Mouse (Mus musculus): ENCODE measurements around the gene Vdac1. TPM values are rescaled to one million over a fixed set of nuclear protein-coding genes. Genes with fewer than 3 reads are reported as not detected.

Vdac1 gene
- 100 to 1,000 TPM in 1 of 3 experiments, 10 to 100 TPM in 2; 67.6 to 143 (median 84.9) TPM for polyA plus RNA-seq (2017; shearing (Covaris generic))

DNA sequence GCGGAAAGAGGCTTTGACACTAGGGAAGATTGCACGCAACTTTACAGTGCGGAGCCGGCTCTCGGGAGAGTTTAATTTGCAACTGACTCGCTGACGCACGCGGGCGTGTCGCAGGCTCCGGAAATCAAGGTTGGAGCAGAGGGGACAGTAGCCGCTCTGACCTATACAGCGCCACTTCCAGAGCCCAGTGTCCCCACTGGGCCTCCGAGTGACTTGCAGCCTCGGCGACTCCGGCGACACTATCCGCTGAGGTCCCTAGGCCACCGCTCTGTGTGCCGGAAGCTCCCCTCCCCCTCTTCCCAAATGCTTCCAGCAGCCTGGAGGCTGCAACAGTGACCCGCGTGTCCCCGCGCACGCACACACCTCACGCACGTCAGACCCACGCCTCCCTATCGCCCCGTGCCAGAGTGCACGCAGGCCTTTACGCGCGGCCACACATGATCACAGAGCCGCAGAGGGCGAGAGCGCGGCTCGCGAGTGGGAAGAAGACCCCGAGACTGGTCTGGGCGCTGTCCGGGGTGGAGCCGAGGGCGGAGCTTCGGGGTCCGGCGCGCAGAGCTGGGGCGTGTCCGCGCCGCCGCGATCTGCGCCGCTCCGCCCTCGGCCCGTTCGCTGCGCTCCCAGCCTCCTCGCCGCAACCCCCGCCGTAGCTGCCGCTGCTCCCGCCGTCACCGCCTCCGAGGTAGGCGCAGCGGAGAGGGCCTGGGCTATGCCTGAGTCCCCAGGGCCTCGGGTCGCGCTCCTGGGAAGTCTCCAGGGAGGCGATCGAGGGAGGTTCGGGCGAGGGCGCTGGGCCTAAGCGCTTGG, at the start of gene Vdac1:
TSS of gene Vdac1 (plus strand) at position 390 of the 807 bp plus-strand sequence.
- ATAC-seq, result peak; percentile 82

DNA sequence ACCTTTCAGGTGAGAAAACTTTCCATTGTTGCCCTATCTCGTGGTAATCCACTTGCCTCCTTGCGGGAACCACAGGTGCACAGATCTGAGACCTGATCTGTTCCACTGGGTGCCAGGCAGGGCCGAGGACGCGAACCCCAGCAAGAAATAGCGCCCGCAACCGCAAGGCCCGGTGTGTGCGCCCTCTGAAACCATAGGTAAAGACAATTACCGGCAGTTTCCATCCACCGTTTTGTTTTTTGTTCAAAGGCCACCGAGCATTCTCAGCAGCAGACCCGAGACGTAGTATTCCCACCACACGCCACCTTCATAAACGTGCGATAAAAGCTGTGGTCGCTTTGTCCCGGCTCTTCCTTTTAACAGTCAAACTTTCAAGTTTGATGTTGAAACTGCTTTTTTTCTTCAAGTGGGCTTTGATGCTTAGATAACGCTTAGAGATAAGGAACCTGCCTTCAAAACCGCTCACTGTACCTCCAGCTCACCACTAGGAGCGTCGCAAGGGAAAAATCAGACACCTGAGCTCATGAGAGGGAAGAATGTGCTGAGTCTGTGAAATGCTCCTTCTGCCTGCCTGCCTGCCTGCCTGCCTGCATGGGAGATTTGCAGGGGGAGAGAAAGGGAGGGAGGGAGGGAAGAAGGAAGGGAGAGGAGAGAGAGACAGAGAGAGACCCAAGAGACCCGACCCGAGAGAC, 46.4 kb upstream of the Vdac1 start:
- ATAC-seq, result peak; percentile 65

DNA sequence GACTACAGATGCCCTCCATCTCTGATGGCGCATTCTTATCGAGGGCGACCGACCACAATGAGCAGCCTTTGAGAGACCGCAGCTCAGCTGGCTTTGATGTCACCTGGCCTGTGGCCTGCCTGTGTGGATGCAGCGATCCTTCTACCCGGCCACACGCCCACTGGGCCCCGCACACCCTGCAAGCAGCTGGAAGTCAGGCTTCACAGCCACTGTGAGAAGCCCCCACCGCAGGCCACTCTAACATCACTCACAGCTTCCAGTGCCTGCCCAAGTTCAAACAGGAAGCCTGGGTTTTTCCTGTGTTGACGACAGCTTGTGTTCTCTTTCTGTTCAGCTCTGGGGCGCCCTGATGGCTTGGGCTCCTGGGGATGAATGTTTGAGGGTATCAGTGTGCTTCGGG, 42.2 kb upstream of the Vdac1 start:
- ATAC-seq, result peak; percentile 66

DNA sequence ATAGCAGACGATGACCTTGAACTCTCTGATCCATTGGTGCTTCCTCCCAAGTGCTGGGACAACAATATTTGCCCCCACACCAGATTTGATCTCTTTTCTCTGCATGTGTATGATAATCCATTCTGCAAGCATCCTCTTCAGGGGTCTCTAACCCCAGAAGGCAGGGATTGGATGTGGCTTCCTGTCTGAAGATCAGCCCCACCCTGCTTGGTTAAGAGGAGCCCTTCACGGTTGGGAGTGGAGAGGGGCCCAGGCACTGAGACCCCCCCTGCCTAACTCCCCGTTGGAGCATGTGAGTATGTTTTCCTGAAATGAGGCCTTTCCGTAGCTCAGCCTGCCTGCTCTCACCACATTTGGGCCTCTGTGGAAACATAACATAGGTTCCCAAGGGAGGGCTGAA, 41.0 kb upstream of the Vdac1 start:
- ATAC-seq, result no peak

DNA sequence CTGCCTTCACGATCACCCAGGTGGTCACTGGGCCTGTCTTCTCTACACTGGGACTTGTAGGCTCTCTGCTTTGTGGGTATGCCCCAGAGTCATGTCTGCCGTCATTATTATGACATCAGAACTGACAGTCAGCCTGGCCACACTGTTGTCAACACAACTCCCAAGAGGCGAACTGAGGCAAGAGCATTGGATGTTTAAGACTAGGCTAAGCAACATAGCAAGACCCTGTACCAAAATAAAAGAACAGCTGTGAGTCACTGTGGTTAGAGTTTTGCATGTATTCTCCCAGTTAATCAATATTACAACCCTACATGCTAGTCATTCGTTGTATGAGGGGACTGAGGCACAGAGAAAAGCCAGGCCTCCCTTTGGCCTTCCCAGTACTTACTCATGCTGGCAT, 40.1 kb upstream of the Vdac1 start:
- ATAC-seq, result no peak

DNA sequence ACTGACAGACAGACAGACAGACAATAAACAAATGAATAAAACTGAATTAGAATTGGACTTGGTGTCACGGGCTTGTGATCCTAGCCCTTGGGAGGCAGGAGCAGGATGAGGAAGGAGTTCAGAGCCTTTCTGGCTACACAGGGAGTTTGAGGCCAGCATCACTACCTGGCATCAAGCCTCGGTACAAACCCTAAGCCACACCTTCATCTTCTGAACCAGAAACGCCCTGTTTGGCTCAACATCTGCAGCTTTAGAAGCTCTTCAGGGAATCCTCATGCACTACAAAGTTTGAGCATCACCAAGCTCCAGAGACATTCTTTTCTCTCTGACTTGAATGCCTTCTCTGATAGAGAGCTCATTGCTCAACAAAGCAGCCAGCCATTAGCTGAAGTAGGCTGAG, 39.1 kb upstream of the Vdac1 start:
- ATAC-seq, result no peak

DNA sequence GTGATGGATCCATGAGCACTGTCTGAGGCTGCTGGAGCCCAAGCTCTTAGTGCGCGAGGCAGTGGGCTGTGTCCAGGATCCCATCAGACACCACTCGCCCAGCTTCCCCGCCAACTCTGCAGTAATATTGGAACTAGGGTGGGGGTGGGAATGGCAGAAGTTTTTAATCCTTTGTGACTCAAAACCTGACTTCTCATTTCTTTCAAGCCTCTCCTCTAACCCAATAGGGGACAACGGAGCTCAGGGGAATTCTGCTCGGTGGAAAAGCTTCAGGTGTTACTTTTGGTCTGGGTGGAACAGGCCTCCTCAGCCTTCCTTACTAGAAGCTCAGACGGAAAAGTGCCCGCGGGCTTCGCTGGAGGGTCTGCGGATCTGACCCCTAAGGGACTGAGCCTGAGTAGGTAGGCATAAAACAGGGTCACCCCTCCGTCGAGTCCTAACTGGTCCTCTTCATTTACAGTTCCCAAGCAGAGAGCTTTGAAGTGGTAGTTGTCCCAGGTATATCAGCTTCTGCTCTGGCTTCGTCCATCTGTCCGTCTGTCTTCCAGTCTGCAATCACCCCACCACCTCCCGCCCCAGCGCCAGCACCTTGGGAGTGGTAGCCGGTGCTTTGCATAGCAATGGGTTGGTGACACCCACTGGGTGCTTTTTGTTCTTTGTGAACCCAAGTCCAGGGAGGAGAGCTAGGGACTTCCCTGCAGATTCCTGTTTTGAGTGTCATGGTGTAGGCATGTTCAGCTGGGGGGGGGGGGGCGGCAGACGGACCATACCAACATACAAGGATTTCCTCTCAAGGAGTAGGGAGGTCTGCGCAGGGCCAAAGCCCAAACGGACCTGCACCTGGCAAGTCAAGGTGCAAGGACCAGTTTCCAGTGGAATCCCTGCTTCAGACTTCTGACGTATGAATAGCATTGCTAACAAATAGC, 36.0 kb upstream of the Vdac1 start:
- peak; percentile 39 for ATAC-seq

DNA sequence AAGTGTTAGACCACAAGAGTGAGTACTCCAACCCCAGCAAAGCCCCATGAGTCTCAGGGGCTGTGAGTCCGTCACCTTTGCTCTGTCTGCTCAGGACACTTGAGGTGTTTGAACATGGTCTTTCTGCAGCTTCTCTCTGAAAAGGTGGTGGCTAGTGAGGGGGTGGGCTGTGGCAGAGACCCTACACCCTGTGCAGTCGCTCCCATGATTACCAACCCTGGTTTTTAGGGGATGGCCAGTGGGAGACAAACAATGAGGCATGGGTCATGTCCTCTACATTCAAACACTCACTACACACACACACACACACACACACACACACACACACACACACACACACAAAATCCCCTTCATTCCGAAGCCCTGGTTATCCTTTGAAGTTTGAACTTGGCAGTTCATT, 33.3 kb upstream of the Vdac1 start:
- no peak for ATAC-seq

DNA sequence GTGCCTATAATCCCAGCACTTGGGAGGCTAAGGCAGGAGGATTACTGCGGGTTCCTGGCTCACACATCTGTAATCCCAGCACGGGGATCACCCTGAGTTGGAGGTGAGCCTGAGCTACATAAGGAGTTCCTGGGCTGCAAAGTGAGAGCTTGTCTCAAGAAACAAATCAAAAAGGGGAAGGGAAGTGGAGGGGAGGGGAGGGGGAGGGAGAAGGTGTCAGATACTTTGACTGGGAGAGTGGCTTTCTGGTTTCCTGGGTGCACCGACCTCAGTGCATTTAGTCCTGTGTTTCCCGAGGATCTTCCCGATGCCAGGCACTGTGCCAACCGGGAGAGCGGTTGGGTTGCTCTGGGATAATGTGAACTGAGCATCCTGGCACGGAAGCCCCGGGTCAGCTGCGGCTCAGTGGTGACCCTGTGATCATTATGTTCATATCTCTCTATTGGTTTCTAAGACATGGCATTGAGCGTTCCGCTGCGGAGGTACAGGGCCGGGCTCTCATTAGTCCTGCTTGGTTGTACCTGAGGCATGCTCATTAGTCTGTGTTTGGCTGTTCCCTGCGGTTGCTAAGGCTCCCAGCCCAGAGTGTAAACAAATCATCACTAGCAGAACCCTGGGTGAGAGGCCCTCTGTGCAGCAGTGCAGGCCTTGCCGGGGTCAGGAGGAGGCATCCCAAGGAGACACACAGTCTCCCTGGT, 28.1 kb upstream of the Vdac1 start:
- ATAC-seq, result no peak

DNA sequence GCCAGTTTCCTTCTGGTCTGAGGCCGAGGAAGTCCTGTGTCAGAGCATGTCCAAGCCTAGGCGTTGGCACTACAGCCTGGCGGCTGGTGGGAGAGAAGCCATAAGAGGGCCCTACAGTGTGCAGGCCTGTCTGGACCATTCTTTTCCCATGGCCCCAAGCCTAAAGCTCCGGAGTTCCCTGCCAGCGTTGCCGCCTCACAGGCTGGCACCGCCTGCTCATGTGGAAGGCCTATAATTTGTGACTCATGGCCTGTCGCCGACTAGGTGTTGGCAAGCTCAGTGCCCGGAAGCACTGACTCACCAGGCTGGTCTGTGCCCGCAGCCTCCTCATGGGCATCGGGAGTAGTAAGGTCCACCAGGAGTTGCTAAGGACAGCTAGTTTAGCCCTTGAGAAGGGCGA, 27.0 kb upstream of the Vdac1 start:
- ATAC-seq, result no peak

DNA sequence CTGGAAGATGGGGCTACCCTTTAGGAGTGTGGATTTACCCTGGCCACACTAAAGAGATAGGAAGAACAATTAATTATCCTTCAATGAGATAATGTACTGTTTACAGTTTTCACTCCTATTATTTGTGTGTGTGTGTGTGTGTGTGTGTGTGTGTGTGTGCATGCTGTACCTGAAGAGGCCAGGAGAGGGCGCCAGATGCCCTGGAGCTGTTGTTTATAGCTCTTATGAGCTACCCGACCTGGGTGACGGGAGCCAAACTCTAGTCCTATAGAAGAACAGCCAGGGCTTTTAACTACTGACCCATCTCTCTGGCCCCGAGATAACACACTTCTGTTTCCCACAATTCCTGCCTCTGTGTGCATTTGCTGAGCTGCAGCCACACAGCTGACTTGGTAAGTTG, 25.4 kb upstream of the Vdac1 start:
- ATAC-seq, result no peak

DNA sequence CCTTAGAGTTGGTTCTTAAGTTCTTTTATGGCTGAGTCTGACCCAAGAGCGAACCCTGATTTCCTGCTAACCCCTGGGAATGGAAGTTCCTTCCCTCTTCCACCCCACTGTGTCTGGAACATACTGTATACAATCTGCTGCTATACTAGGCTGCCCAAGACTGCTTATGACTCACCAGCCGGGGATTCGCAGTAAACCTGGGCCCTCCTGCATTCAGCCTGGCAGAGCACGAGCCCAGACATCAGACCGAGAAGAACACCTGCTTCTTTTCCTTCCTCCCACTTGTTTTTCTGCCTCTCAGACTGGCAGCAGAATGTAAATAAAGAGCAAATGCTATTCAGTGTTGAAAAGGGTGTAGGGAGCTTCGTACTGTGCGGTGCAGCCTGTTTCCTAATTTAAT, 24.7 kb upstream of the Vdac1 start:
- no peak for ATAC-seq

DNA sequence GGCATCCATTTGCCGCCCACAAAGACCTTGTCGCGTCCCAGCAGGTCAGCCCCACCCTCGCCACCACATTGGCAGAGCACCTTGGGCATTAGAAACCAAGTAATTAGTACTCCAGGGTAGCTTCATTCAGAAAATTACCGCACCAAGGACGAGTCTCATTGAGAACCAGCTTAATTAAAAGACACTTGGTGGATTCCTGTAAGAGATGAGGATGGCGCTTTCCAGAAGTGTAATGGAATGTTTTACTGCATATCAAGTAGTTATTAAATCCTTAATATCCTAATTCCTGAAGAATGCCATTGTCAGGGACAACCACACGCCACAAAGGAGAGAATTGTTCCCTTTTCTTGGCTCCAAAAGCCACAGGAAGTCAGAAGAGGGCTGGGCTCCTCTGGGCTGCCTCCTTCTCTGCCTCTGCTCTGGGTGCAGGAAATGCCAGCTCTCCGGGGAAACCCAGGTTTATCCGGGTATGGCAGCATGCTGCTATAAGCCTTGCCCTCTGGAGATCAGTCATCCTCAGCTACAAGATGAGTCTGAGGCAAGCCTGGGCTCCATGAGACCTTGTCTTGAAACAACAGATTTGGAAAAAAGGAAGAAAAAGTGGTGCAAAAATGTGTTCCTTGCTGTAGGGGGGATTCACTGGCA, 22.9 kb upstream of the Vdac1 start:
- peak; percentile 61 for ATAC-seq

DNA sequence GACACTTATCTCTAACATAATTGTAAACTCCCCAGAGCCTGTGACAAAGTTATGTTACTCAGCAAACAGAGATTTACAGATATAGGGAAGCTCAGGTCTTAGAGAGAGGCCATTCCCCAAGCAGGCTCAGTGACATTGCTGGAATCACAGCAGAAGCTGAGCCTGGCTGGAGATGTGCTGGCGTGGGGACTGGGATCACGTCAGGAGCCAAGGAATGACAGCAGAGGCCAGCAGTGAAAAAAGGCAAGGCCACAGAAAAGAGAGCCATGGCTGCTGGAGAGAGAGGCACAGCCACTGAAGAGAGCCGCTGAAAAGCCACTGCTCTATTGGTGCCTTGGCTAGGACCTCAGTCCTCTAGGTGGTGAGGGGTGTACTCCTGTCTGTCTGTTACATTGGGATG, 22.3 kb upstream of the Vdac1 start:
- no peak for ATAC-seq

DNA sequence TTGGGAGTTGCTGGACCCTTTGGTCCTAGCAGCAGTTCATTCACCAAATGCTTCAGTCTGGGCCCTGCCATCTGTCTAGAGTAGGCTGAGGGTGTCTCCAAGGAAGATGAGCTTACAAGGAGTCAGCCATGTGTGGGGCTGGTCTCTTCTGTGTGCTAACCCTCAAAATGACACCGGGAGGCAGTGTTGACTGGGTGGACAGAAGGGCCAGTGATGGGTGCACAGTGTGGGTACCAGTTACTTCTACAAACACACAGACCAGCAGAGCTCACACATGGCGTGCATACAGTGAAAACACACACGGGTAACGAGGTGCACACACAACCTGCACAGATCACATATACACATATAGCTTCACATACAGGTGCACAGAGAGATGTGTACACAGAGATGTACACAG, 21.6 kb upstream of the Vdac1 start:
- ATAC-seq, result no peak

DNA sequence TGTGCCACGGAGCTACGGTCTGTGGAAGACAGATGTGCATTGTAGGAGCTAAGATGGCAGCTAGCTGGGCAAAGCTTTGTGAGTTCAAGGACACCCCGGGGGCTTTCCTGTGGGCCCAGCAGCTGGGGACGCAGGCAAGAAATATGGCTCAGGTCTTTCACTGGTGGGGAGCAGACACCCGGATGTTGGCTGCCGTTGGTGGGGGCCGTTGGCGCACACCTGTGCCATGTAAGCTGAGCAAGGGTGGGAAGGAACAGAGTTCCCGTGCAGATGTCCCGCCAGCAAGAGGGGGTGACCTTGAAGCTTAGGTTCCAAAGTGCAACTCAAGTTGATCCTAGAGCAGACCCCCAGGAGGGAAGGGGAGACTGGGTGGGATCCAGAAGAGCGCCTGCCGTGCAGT, 21.1 kb upstream of the Vdac1 start:
- no peak for ATAC-seq

DNA sequence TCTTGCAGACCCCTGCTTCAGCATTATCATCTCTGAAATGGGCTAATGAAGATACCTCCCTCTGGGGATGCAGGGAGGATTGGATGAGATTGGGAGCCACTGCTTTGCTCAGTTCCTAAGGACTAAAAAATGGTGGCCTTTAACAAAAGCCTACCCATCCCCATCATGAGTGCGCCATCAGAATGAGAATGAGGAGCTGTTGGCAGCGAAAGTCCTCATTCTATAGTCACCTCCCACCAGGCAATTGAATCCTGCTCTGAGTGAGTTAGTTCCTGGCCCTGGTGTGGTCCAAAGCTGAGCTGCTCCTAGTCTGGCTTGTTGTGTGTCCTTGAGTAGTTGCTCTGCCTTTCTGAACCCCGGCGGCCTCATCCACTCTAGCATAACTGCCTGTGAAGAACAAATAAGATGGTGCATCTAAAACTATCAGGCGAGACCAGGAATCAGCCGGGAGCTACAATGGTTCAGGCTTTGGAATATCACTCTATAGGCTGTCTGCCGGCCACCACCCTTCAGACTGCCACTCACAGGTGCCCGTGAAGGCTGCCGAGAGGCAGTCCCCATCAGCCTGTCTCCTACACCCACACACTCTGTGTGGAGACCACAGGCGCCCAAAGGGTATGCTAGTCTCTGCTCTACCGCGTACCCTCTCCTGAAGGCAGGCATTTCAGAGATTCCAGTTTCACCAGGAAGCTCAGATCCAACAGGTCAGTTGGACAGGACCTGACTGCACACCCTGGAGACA, 20.4 kb upstream of the Vdac1 start:
- ATAC-seq, result no peak

DNA sequence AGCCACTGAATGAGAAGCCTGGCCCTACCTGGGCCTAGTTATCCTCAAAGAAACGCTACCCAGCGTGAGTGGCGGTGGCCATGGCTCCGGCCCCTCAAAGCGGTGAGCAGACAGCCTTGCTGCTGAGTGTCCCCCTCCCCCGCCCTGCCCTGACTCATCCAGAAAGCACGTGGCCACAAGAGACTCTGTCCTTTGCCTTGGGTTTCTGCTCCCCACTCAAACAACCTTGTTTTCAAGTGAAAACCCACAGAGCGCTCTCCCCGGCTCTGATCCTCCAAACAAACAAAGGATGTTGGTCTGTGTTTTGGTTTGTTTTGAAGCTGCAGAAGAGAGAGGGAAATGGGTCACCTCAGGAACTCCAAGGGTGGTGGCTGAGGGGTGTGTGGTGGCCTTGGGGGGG, 19.7 kb upstream of the Vdac1 start:
- peak; percentile 62 for ATAC-seq

DNA sequence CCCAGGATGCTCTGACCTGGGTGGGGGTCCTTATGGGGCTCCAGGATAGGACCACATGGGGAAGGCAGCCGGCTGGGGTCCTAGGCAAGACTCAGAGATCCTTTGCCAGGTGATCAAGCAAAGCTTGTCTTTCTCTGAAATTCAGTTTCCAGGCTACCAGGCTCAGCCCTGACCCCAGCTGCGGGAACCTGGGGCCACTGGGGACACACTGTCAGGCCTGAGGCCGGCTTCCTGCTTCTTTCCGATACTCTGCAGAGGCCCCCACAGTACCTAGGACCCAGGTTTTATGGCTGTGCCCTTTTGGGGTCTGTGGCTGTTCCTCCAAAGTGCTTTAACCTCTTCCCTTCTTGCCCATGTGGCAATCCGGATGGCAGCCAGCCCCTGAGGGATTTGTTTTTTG, 19.2 kb upstream of the Vdac1 start:
- ATAC-seq, result no peak

DNA sequence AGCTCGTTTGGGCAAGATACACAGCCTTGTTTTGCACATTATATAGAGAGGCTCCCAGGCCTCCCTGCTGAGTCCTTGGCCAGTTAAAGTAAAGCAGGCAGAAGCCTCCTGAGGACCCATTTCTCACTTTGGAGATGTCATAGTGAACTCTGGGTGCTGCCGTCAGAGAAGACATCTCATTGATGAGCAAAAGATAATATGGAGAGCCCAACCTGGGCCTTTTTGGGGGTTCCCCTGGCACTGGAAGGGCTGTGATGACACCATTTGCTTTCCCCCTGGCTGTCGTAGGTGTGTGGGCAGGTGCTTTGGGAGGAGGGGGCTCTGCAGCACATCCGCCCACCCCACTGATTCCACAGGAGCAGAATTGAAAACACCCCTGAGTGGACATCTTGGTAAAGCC, 18.4 kb upstream of the Vdac1 start:
- peak; percentile 25 for ATAC-seq

DNA sequence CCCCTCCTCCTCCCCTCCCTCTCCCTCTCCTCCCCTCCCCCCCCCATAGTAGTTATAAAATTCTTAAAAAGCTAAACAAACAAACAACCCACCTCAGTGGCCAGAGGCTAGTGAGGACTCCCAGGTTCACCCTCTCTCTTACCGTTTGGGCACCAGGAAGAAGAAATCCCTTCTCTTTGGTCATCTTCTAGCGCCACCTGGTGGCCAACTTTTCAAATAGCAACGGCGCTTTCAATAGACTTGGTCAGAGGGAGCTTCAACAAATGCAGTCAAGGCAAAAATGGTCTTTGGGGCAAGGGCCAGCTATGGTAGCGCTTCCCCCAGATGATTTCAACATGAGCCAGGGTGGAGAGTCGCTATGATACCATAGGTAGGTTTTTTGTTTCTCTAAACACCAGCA, 17.5 kb upstream of the Vdac1 start:
- no peak for ATAC-seq
